Mouse (Mus musculus) lung, postnatal 0 days (tissue): ENCODE results near the gene Tanc1.

Experiments used
- CTCF ChIP-seq: IDR thresholded peaks from 2 replicates; pipeline ENCODE4 v1.5.1; 2016; ENCODE audit warnings: antibody characterized with exemption, mild to moderate bottlenecking
- EP300 ChIP-seq: IDR thresholded peaks from 2 replicates; pipeline ENCODE4 v1.6.1; 2016; ENCODE audit warnings: antibody characterized with exemption, mild to moderate bottlenecking, control low read depth

- TF ChIP-seq CTCF (no peak), EP300 (no peak)
Measured at GRCm38 (mm10) chr2:59749371-59749770, 137.5 kb downstream of the Tanc1 start.
